Mouse (Mus musculus): ENCODE results near the gene Olfr1112. TPM values are rescaled to one million over a fixed set of nuclear protein-coding genes. Genes with fewer than 3 reads are reported as not detected.
"Not testable (repeated sequence)": the region's sequence is repeated elsewhere in the genome, so short reads cannot be mapped to it uniquely, and the experiment has no call there.

Olfr1112 gene
- polyA plus RNA-seq (2015; fragmentation: Nextera tagmentation; extraction: Ambion mirVana): not detected in 2 replicates

GRCm38 (mm10) chr2:87187498-87187897 is at the start of gene Olfr1112:
Olfr1112 (plus strand) TSS chr2:87187798.
- no peak within 1 kb of the TSS for H3K9ac ChIP-seq
- 86% methylated on average over 1 of the region's 1 CpGs for WGBS
- H3K4me1 ChIP-seq: no peaks in the 10 kb centered on the region
- H3K4me2 ChIP-seq: no peak within 1 kb of the TSS
- no peak within 1 kb of the TSS for H3K27ac ChIP-seq
- H3K9me3 ChIP-seq: no peaks in the 10 kb centered on the region
- H3K36me3 ChIP-seq: no peaks in the 10 kb centered on the region
- H3K4me3 ChIP-seq (replicated peaks): no peak within 1 kb of the TSS
- H3K27me3 ChIP-seq (replicated peaks): no peaks in the 10 kb centered on the region
- ATAC-seq (ENCODE audit: insufficient read depth, low FRiP score, low read depth): no peak

GRCm38 (mm10) chr2:87140200-87140599 is 47.4 kb upstream of the Olfr1112 start, which contains the start of gene Olfr1110:
Olfr1110 (minus strand) TSS chr2:87140300.
- no peak within 1 kb of the TSS for H3K4me2 ChIP-seq

GRCm38 (mm10) chr2:87152524-87152923 is 35.1 kb upstream of the Olfr1112 start, which contains the start of gene Olfr1111:
Olfr1111 (minus strand) TSS chr2:87152624.
- Histone ChIP-seq H3K36me3 (no peaks in the 10 kb centered on the region), H3K9me3 (no peaks in the 10 kb centered on the region), H3K4me3 (replicated peaks) (no peak within 1 kb of the TSS), H3K27me3 (replicated peaks) (no peaks in the 10 kb centered on the region), H3K9ac (no peak within 1 kb of the TSS), H3K4me2 (no peak within 1 kb of the TSS), H3K4me1 (no peaks in the 10 kb centered on the region), H3K27ac (no peak within 1 kb of the TSS)
- no peak for ATAC-seq (ENCODE audit: insufficient read depth, low FRiP score, low read depth)

More at GRCm38 (mm10) chr2:87140200-87140599, 47.4 kb upstream of the Olfr1112 start, which contains the start of gene Olfr1110:
- H3K27ac ChIP-seq: no peak within 1 kb of the TSS
- H3K4me3 ChIP-seq (replicated peaks): no peak within 1 kb of the TSS
- no peak within 1 kb of the TSS for H3K9ac ChIP-seq
- H3K9me3 ChIP-seq: no peaks in the 10 kb centered on the region
- no peak for ATAC-seq (ENCODE audit: insufficient read depth, low FRiP score, low read depth)
- H3K36me3 ChIP-seq: no peaks in the 10 kb centered on the region
- no peaks in the 10 kb centered on the region for H3K27me3 ChIP-seq (replicated peaks)
- 75% methylated on average over 1 of the region's 1 CpGs for WGBS
- H3K4me1 ChIP-seq: no peaks in the 10 kb centered on the region

- not testable (repeated sequence) for H3K27me3 ChIP-seq (replicated peaks); H3K9ac ChIP-seq; H3K36me3 ChIP-seq; H3K4me3 ChIP-seq (replicated peaks); H3K9me3 ChIP-seq; ATAC-seq (ENCODE audit: insufficient read depth, low FRiP score, low read depth); H3K27ac ChIP-seq; H3K4me1 ChIP-seq; H3K4me2 ChIP-seq
- 84% methylated on average over 2 of the region's 2 CpGs for WGBS
Observed at GRCm38 (mm10) chr2:87167731-87168130, 19.9 kb upstream of the Olfr1112 start.

- 76% methylated on average over 2 of the region's 2 CpGs for WGBS
- no peak within 1 kb of the TSS for H3K27ac ChIP-seq
- H3K4me1 ChIP-seq: no peaks in the 10 kb centered on the region
- no peak within 1 kb of the TSS for H3K4me2 ChIP-seq
- ATAC-seq (ENCODE audit: insufficient read depth, low FRiP score, low read depth): no peak
- H3K36me3 ChIP-seq: no peaks in the 10 kb centered on the region
- H3K9me3 ChIP-seq: no peaks in the 10 kb centered on the region
- H3K27me3 ChIP-seq (replicated peaks): no peaks in the 10 kb centered on the region
- no peak within 1 kb of the TSS for H3K4me3 ChIP-seq (replicated peaks)
- H3K9ac ChIP-seq: no peak within 1 kb of the TSS
Observed at GRCm38 (mm10) chr2:87208670-87209069, 21.1 kb downstream of the Olfr1112 start, which contains the start of gene Olfr1113. Olfr1113 (plus strand) TSS chr2:87208970.

Other genes starting within 250 kb of the Olfr1112 start
- gene Olfr1099, start 227.1 kb upstream of the Olfr1112 start, polyA plus RNA-seq (2015; fragmentation: Nextera tagmentation; extraction: Ambion mirVana): not detected in 2 replicates
- gene Olfr1100, start 207.8 kb upstream of the Olfr1112 start, polyA plus RNA-seq (2015; fragmentation: Nextera tagmentation; extraction: Ambion mirVana): not detected in 2 replicates
- gene Olfr1101, start 196.6 kb upstream of the Olfr1112 start, polyA plus RNA-seq (2015; fragmentation: Nextera tagmentation; extraction: Ambion mirVana): not detected in 2 replicates
- gene Olfr1102, start 189.4 kb upstream of the Olfr1112 start, polyA plus RNA-seq (2015; fragmentation: Nextera tagmentation; extraction: Ambion mirVana): not detected in 2 replicates
- gene Olfr1104, start 160.7 kb upstream of the Olfr1112 start, polyA plus RNA-seq (2015; fragmentation: Nextera tagmentation; extraction: Ambion mirVana): not detected in 2 replicates
- not detected in 2 replicates for gene Olfr1105, start 151.3 kb upstream of the Olfr1112 start, polyA plus RNA-seq (2015; fragmentation: Nextera tagmentation; extraction: Ambion mirVana)
- gene Olfr1106, start 135.5 kb upstream of the Olfr1112 start, polyA plus RNA-seq (2015; fragmentation: Nextera tagmentation; extraction: Ambion mirVana): not detected in 2 replicates
- not detected in 2 replicates for gene Olfr1107, start 112.0 kb upstream of the Olfr1112 start, polyA plus RNA-seq (2015; fragmentation: Nextera tagmentation; extraction: Ambion mirVana)
- gene Olfr1109, start 91.8 kb upstream of the Olfr1112 start, polyA plus RNA-seq (2015; fragmentation: Nextera tagmentation; extraction: Ambion mirVana): not detected in 2 replicates
- gene Olfr259, start 73.2 kb upstream of the Olfr1112 start, polyA plus RNA-seq (2015; fragmentation: Nextera tagmentation; extraction: Ambion mirVana): not detected in 2 replicates
- gene Olfr1110, start 47.5 kb upstream of the Olfr1112 start, polyA plus RNA-seq (2015; fragmentation: Nextera tagmentation; extraction: Ambion mirVana): not detected in 2 replicates
- not detected in 2 replicates for gene Olfr1111, start 35.2 kb upstream of the Olfr1112 start, polyA plus RNA-seq (2015; fragmentation: Nextera tagmentation; extraction: Ambion mirVana)
- not detected in 2 replicates for gene Olfr1113, start 21.2 kb downstream of the Olfr1112 start, polyA plus RNA-seq (2015; fragmentation: Nextera tagmentation; extraction: Ambion mirVana)
- not detected in 2 replicates for gene Olfr1115, start 60.2 kb downstream of the Olfr1112 start, polyA plus RNA-seq (2015; fragmentation: Nextera tagmentation; extraction: Ambion mirVana)
- not detected in 2 replicates for gene Olfr1116, start 79.7 kb downstream of the Olfr1112 start, polyA plus RNA-seq (2015; fragmentation: Nextera tagmentation; extraction: Ambion mirVana)
- not detected in 2 replicates for gene Olfr1118, start 119.8 kb downstream of the Olfr1112 start, polyA plus RNA-seq (2015; fragmentation: Nextera tagmentation; extraction: Ambion mirVana)
- not detected in 2 replicates for gene Olfr1120, start 167.0 kb downstream of the Olfr1112 start, polyA plus RNA-seq (2015; fragmentation: Nextera tagmentation; extraction: Ambion mirVana)
- gene Olfr1121, start 182.1 kb downstream of the Olfr1112 start, polyA plus RNA-seq (2015; fragmentation: Nextera tagmentation; extraction: Ambion mirVana): not detected in 2 replicates
- gene Olfr1122, start 198.1 kb downstream of the Olfr1112 start, polyA plus RNA-seq (2015; fragmentation: Nextera tagmentation; extraction: Ambion mirVana): not detected in 2 replicates
- not detected in 2 replicates for gene Olfr1123, start 228.8 kb downstream of the Olfr1112 start, polyA plus RNA-seq (2015; fragmentation: Nextera tagmentation; extraction: Ambion mirVana)
- 0.06 TPM in 1 of 2 replicates, not detected in the other for gene Olfr1124, start 242.5 kb downstream of the Olfr1112 start, polyA plus RNA-seq (2015; fragmentation: Nextera tagmentation; extraction: Ambion mirVana)

Data from stomach, embryonic 15.5 days (tissue).